Mouse (Mus musculus) c-Kit-negative CD71-positive TER-119-positive erythroid progenitor cells, embryonic 14.5 days (primary cell): ENCODE data around the gene Arhgap29.

Experiments used
- DNase-seq: peaks from one replicate; pipeline ENCODE4 v3.0.0-alpha.2; 2013; ENCODE audit warnings: low read depth, low spot score

Arhgap29 gene

GRCm38 (mm10) chr3:121952041-121952591 is at the start of gene Arhgap29:
Arhgap29 (plus strand) TSS chr3:121952541.
- DNase-seq, result no peak

GRCm38 (mm10) chr3:121902729-121903128 is 49.6 kb upstream of the Arhgap29 start:
- DNase-seq, result no peak

- DNase-seq, result no peak
Observed at GRCm38 (mm10) chr3:121903286-121903685, 49.1 kb upstream of the Arhgap29 start.

DNA sequence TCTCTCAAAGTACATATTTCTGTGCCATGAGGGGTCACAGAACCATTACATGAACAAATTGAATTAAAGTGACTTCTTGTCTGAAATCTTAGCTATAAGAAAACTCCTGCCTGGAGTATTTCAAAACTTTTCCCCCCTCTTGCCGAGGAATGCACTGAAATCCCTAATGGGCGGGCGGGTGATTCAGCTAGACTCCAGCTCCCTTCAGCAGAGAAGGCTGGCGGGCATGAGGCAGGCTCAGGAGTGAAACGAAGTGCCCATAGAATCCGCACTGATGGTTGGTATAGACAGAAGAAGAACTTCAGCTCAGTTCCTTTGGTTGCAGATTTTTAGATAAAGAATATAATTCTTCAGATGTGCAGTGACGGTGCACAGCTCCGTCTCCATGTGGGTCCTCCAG is 48.6 kb upstream of the Arhgap29 start:
- DNase-seq, result no peak

DNA sequence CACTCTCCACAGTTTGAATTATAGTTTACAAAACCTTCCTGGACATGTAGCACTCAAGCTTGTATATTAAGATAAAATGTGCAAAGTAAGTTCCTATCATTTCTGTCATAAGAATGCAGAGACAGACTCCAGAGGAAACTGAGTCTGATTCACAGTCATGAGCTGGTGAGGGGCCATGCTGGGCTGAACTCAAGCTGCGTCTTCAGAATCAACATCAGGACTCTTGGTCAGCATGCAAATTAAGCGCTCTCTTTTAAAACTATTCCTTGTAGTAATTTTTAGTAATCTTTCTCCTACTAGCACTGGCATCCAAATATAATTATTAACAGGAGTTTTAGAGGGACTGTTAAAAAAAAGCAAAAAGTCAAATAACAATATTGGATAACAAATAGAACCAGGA is 47.9 kb upstream of the Arhgap29 start:
- no peak for DNase-seq

DNA sequence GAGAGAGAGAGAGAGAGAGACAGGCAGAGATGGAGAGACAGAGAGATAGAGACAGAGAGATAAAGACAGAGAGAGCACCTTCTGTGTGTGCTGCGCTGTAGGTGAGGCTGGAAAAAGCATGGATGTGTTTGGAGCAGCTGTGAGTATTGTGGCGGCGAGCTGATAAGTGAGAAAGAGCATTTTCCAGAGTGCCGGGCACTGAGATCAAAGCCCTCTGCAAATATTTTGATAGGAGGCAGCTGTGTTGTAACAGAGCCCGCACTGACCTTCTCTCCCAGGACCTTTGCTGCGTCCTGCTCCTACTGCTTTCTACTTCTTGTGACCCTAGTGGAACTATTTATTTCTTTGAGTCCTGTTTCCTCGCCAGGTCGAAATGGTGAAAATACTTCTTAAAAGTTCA is 45.7 kb upstream of the Arhgap29 start:
- DNase-seq, result no peak

DNA sequence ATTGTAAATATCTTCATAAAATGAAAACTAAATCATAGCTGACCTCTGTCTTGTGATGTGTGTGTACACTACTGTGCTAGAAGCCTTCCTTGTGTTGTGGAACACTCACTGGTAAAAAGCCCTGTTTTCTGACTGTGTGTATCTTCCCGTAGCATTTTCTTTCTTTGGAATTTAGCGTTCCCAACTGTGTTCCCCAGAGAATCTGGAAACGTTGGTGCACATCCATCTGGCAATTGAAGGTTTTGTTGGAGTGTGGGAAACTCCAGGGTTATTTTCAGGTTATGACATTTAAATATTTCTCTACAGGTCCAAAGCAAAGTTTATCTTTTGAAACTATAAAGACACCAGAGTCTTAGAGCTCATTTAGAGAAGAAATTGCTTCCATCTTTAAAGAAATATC is 43.2 kb upstream of the Arhgap29 start:
- DNase-seq, result no peak

GRCm38 (mm10) chr3:121913476-121913875 is 38.9 kb upstream of the Arhgap29 start:
- DNase-seq, result no peak

DNA sequence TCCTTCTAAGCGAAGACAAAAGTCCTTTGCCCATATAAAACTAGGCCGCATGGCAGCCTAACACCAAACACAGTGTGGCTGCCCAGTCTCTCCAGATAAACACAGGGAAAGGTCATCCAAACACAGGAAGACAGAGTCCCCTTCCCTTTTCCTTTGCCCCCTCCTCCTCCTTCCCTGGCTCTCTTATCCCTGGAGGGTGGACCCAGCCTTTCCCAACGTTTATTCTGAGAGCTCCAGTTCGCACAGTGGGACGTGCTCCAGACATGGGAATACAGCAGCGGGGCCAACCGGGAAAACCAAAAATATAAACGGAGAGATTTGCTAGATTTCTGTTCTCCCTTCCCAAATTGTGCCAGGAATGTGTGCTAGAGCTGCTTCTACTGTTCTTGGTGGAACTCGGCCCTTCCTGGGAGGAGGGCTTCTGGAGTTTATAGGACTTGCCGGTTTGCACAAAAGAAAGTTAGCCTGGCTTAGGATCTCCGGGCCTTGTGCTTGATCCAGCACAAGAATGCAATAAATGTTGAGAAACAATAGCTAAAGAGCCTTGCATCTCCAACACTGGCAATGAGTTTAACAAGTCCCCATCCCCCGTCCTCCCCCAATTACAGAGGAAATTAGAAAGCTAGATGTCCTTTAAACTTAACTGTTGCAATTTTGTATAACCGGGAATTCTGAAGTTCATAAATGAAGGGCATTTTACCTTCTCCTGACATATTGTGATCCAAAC is 37.7 kb upstream of the Arhgap29 start:
- no peak for DNase-seq

- DNase-seq, result no peak
Observed at GRCm38 (mm10) chr3:121915191-121915590, 37.1 kb upstream of the Arhgap29 start.

DNA sequence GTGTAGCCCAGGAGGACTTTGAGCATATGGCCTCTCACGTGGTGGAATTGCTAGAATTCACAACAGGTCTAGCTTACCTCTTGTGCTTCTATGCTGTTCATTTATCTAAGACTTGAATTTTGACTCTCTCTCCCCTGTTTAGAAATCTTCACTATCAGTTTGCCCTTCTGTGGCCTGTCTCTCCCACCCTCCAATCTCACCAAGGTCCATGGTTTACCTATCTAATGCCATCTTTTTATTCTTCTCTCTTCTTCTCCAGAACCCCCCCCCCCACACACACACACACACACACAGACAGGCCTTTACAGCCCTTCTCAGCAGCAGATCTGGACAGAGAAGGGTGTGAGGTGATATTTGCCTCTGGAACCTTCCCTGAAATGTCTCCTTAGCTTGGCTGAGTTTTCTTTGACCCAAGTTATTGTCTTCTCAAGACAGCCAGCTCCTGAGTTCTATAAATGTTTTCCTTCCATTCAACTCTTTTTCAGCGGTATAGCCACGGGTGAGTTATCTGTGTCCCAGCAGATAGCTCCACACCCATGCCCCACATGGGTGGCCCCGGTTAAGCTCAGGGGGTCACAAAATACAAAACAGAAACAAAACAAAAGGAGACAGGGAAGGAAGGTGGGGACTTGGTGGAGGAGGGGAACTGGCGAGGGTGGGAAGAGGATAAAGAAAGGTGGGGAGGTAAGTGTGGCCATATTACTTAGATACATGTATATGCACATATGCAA is 35.4 kb upstream of the Arhgap29 start:
- peak; percentile 11 for DNase-seq

DNA sequence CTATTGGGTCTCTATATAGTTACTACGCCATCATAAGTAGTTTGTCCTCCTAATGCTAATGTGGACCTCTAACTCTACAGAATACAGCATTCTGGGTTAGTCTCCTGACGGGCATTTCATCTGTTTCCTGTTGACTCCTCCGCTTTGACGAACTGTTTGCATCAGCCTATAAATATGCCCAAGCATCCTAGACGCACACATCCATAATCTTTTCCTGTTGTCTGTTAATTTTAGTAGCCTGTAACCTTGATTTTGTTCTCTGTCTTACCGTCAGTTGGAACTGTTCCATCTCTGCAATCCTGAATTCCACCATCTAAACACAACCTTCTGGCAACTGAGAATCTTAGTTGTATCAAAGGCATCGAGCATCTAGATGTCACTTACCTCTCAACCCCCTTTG is 34.7 kb upstream of the Arhgap29 start:
- DNase-seq, result no peak

DNA sequence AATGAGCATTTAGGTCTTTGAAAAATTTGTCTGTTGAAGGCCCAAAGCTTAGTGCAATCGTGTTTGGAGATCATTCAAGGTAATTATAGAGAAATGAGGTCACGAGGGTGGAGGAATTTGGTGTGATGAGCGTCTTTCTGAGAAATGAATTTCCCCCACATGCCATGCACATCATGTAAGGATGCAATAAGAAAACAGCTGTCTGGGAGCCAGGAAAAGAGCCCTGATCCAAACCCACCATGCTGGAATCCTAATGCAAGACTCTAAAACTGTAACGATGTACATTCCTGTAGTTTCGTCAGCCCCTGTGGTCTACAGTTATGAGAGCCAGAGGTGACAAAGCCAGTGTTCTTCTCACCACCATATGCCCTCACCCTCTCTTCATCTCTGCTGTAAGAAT is 32.4 kb upstream of the Arhgap29 start:
- DNase-seq, result no peak

DNA sequence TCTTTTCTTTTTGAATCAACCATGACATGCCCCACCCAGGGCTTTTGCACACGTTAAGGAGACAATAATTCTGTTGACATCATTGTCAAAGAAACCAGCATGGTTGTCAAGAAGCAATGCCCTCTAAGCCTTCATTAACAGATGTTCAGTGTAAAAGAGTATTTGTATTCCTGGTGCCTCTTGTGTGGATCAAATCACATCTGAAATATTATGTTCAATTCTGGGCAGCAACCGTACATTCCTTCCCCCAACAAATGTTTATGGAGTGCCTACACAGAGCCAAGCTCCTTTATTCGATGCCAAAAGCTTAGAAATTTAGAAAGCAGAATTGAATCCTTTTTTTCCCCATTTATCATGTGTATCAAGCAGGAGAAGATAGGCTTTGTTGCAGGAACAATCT is 31.6 kb upstream of the Arhgap29 start:
- no peak for DNase-seq

DNA sequence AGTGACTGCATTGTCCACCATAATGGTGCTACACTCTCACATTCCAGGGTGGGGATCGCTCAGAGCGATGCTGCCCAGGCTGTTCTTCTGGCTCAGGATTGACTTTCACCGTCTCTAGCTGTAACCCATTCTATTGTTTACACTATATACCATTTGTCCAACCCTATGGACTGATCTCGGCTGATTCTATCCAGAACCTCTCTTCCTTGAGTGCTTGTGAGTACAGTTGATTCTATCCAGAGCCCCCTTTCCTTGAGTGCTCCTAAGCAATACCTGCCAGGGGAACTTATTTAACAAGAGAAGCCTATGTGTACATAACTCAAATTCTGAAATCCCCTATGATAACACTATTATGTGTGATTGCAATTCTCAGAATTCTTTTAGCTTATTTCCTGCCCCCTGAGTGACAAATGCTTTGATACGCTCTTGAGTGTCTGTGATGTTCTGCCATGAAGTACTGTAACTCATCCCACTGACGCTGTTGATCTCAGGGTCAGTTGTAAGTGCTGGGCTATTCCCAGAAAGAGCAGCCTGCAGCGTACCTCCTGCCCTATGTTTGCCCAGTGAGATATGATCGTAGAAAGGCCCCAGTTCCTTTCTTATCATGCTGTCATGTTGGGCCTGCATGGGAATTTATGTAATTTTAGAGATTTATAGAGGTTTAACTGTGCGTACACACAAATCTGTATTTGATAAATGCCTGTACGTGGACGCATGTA is 27.4 kb upstream of the Arhgap29 start:
- no peak for DNase-seq

GRCm38 (mm10) chr3:121927601-121928000 is 24.7 kb upstream of the Arhgap29 start:
- no peak for DNase-seq

GRCm38 (mm10) chr3:121932815-121933214 is 19.5 kb upstream of the Arhgap29 start:
- DNase-seq, result no peak

DNA sequence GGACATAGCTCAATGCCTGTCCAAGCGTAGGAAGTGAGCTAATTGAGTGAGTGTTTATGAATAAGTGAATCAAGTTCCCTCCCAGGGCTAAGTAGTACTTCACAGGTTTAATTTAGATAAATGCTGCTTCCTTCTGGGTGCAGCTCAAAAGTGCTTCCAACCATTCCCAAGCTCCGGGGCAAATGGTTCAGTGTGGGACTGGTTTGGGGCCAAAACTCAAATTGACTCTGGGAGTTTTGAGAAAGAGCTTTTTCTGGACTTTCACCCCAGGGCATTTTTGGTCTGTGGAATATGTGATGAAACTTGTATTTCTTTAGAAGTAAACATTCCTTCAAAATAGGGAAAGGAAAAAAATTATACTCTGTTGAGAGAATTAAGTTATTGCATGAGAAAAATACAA is 16.1 kb upstream of the Arhgap29 start:
- no peak for DNase-seq

DNA sequence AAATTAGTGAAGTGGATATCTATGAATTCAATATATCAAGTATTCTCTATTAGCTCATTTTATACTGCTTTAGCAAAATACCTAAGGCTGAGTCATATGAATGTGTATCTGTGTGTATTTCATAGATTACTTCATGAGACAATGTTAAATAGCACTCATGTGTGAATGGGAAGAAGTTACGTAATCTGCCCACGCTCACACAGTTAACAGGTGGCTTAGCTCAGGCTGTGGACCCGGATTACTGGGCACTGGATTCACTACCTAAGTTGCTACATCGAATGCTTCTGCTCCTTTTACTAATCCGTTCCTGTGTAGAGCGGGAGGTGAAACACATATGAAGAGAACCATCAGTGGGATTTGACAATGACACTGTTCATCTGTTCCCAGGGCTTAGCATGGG is 15.3 kb upstream of the Arhgap29 start:
- no peak for DNase-seq

- no peak for DNase-seq
Observed at GRCm38 (mm10) chr3:121939658-121940057, 12.7 kb upstream of the Arhgap29 start.

GRCm38 (mm10) chr3:121940094-121940889 is 12.0 kb upstream of the Arhgap29 start:
- DNase-seq, result no peak
